Mouse (Mus musculus): Measurements from ENCODE around the gene Hspa12b.

DNA sequence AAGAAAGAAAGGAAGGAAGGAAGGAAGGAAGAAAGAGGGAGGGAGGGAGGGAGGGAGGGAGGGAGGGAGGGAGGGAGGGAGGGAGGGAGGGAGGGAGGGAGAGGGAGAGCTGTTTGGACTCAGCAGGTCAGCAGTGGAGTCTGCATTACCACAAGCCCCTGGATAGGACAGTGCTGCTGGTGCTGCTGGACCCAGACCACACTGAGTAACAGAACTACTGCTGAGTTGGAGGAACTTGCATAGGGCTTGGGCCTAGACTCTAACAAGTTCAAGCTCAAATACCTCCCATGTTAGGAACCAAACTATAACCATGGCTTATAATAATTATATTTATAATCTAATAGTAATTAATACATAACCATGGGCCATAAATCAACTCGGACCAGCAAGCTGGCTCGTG, 3.8 kb downstream of the Hspa12b start:
- no peak for TF ChIP-seq CTCF (IDR thresholded peaks at IDR 0.05; ENCODE audit: control insufficient read depth, insufficient read depth, insufficient read length)
- no peak for TF ChIP-seq MAX (IDR thresholded peaks at IDR 0.05)
- no peak for TF ChIP-seq CEBPB (IDR thresholded peaks at IDR 0.05; ENCODE audit: low read depth)
- no peak for TF ChIP-seq MYOG (IDR thresholded peaks at IDR 0.05; ENCODE audit: control insufficient read depth, extremely low read depth, insufficient read length)
- TF ChIP-seq MYOD1 (IDR thresholded peaks at IDR 0.05; ENCODE audit: control insufficient read depth, insufficient read length, low read depth) = no peak
- no peak for TF ChIP-seq USF1 (IDR thresholded peaks at IDR 0.05; ENCODE audit: low read depth)
- no peak for TF ChIP-seq FOSL1 (IDR thresholded peaks at IDR 0.05; ENCODE audit: insufficient read depth, low read length, poor library complexity, severe bottlenecking)

All from C2C12 (cell line).